Mouse (Mus musculus): ENCODE results near the gene Tdp2.

The Tdp2 gene

DNA sequence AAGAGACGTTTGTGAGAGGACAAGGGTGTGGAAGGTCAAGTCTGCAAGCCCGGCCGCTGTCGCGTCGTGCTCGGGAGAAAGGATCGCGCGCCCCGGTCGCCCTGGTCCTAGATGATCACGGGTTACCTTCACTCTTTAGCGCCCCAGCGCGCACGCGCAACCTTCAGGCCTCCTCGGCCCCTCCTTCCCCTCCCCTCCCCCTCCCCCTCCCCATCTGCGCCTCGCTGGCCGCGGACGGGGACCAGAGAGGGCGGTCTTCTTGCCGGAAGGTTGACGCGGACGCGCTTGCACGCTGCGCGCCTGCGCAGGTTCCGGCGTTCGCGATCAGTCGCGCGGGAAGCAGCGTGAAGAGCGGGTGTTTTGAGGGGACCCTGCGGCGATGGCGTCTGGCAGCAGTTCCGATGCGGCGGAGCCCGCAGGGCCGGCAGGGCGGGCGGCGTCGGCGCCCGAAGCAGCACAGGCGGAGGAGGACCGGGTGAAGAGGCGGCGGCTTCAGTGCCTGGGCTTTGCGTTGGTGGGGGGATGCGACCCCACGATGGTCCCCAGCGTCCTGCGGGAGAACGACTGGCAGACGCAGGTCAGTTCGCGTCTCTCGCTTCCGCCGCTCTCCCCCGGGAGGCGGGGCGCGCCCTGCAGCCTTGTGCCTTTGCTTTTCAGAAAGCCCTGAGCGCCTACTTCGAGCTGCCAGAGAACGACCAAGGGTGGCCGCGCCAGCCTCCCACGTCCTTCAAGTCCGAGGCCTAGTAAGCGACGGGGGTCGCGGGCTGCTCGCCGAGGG is at the start of gene Tdp2, which contains the start of gene Acot13:
Gene Tdp2, plus strand, starts transcription at position 327 of the 778 bp plus-strand sequence.
Gene Acot13, minus strand, starts transcription at position 188 of the 778 bp plus-strand sequence.
- DNase-seq: peak; percentile 97

GRCm38 (mm10) chr13:24781916-24782315 is 49.6 kb upstream of the Tdp2 start:
- peak; percentile 42 for DNase-seq

DNA sequence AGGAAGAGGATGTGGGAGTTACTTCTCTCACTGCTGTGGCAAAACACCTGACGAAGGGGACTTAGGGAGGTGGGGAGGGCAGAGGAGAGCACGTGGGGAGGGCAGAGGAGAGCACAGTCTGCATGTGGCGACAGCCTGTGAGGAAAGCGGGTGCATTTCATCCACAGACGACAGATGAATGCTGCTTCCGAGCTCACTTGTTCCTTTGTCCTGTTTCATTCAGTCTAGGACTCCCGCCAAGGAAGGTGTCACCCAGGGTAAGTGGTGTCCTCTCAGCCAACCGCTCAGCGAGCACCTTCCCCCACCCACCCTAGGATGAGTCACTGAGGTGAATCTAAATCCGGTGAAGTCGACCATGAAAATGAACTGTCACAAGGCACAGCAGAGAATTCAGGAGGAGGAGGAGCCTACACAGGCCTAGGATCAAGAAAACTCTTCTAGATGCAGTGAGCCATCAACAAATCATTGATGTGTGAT is 45.4 kb upstream of the Tdp2 start:
- peak; percentile 42 for DNase-seq

DNA sequence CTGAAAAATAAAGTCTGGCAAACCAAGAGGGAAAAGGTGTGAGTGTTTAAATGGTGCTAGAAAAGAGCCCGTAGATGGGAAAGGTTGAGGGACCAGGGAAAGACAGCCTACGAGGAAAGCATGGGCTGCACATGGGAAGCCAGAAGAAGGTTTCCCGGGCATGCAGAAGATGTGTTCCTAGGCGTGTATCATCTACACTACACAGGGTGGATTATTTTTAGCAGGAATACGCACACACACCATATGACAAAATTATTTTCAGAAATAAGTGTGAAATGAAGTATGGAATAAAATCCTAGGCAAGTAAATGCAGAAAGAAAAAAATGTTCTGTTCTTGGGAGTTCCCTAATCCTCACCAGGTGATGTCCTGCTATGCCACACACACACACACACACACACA is 44.0 kb upstream of the Tdp2 start:
- no peak for DNase-seq

DNA sequence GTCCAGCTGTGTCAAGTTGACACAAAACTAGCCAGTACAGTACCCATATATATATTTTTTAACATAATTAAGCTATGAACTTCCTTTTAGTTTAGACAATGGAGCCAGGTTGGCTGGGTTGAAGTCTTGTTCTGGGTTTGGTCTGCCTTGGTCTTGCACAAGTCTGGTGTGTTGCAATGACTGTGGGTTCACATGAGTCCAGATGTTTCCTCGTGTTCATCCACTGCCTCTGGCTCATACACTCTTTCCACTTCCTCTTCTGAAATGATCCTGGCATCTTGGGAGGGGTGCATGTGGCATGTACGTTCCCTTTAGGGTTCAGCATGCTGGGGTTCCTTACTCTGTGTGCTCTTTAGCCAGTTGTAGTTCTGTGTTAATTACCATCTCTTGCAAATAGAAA is 40.1 kb upstream of the Tdp2 start:
- DNase-seq: no peak

- no peak for DNase-seq
Measured at GRCm38 (mm10) chr13:24792411-24793045, 39.0 kb upstream of the Tdp2 start.

GRCm38 (mm10) chr13:24798686-24799085 is 32.8 kb upstream of the Tdp2 start:
- no peak for DNase-seq

DNA sequence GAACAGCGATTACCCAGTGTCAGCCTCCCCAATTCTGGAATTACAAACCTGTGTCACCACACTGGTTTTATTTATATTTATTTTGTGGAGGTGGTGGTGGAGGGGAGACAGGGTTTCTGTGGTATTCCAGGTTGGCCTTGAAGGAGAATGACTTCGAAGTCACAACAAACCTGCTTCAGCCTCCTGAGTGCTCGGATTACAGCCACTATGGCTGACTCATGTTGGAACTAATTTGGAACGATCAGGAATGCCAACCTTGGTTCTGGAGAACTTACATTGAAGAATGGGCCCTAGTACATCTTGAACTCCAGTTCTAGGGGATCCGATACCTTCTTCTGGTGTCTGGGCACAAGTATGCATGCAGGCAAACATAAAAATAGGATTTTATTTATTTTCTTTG is 32.1 kb upstream of the Tdp2 start:
- DNase-seq: no peak

GRCm38 (mm10) chr13:24799925-24800673 is 31.4 kb upstream of the Tdp2 start:
- DNase-seq: peak; percentile 58

DNA sequence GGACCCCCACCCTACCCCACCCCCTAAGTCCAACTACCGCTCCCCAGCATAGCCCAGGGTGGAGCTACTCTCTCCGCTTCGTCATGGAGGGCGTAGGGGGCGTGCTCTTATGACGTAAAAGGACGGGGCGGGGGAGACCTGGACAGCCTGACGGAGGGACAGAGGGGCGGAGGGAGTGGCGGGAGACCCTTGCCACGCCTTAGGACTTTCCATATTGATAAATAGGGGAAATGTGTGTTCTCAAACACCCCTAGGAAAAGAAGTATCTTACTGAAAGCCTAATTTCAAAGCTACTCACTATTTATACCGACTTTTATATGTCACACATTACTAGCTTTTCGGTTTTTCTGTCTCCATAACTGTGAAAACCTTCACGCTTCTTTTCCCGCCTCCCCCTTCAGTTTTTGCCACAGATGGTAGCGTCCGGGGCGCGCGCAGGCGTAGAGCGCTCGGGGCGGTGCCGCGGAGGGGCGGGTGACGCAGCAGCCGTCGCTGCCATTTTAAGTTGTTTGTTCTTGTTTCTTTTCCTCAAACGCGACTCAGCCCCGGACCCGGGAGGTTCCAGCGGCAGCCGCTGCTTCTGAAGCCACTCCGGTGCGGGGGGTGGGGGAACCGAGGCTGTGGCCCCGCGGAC is 30.7 kb upstream of the Tdp2 start:
- peak; percentile 98 for DNase-seq

- peak; percentile 72 for DNase-seq
Measured at GRCm38 (mm10) chr13:24801308-24801921, 30.1 kb upstream of the Tdp2 start, which contains the start of gene BC005537. TSS of gene BC005537 (plus strand) at chr13:24801657.

- peak; percentile 37 for DNase-seq
Measured at GRCm38 (mm10) chr13:24802131-24802691, 29.3 kb upstream of the Tdp2 start.

DNA sequence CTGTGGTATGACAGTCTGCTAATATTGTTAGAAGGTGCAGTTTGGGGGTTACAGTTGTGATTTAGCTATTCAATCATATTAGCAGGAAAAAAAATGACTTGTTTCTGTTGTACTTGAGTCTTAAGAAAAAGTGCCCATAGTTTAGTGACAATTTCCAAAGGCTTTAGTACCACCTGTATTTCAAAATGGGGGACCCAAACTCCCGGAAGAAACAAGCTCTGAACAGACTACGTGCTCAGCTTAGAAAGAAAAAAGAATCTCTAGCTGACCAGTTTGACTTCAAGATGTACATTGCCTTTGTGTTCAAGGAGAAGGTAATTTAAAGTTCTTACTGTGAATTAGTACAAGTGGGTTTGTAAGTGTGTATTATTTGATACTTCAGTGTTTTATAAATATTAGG is 28.3 kb upstream of the Tdp2 start:
- no peak for DNase-seq

DNA sequence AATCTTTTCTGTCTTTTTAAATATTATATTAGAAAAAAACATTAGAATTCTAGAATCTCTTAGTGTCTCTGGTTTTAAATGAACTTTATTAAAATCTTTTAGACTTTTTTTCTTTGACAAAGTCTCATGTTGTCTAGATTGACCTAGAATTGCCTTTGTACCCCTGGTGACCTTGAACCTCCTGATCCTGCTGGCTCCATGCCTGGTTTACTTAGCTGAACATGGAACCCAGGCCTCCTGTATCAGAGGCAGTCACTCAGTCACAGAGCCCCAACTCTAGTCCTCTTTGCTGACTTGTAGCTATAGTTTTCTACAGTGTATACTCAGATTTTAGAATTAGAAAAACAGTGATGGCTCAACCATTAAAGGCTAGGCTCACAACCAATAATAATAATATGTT is 25.4 kb upstream of the Tdp2 start:
- DNase-seq: no peak

DNA sequence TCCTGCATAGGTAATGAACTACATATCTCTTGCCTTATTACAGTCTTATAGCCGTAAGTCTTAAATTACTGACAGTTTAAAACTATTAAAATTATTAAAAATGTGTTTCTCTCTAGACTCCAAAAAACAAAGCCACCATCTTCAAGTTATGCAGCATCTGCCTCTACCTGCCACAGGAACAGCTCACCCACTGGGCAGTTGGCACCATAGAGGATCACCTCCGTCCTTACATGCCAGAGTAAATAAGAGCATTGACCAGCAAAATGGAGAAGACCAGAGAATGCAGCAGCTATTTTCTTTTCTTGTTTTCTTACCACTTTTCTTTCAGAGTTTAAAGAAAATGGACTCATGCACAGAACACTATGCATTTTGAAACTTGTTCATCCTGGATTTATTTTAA is 19.0 kb upstream of the Tdp2 start:
- DNase-seq: no peak

- DNase-seq: no peak
Measured at GRCm38 (mm10) chr13:24814616-24815015, 16.9 kb upstream of the Tdp2 start.

- no peak for DNase-seq
Measured at GRCm38 (mm10) chr13:24816125-24817092, 15.1 kb upstream of the Tdp2 start.

GRCm38 (mm10) chr13:24819931-24820330 is 11.5 kb upstream of the Tdp2 start:
- no peak for DNase-seq

- DNase-seq: no peak
Measured at GRCm38 (mm10) chr13:24822663-24823343, 8.7 kb upstream of the Tdp2 start.

DNA sequence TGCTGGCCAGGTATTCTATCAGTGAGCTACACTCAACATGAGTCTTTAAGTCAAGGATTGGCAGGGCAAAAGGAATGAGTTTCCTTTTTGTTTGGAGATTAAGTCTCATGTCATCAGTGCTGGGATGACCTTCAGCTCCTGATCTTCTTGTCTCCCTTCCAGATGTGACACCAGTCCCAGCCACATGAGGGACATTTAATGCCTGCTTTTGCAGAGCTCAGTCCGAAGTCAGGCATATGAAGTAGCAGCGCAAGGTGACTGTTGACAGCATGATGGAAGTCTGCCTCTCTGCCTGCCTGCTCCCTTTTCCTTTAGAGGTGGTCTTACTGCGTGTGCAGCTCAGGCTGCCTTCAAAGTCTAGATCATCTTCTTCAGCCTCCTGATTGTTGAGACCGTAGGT is 6.8 kb upstream of the Tdp2 start:
- DNase-seq: no peak
